Mouse (Mus musculus) adrenal gland, adult 10 weeks (tissue): ENCODE measurements around the gene Rsrp1. TPM values are rescaled to one million over a fixed set of nuclear protein-coding genes. Genes with fewer than 3 reads are reported as not detected.

Source experiments
- polyA plus RNA-seq: library from polyadenylated mRNA; stranded (reverse); fragments of 350-450 nt; fragmentation: Illumina TruSeq; extraction: RNeasy Lipid Tissue Mini Kit (QIAGEN cat#74804); gene quantifications from one replicate; pipeline ENCODE4 v1.2.3, GENCODE M21; 2014; ENCODE audit warnings: low read depth, low replicate concordance

The Rsrp1 gene
- 959 TPM for polyA plus RNA-seq

DNA sequence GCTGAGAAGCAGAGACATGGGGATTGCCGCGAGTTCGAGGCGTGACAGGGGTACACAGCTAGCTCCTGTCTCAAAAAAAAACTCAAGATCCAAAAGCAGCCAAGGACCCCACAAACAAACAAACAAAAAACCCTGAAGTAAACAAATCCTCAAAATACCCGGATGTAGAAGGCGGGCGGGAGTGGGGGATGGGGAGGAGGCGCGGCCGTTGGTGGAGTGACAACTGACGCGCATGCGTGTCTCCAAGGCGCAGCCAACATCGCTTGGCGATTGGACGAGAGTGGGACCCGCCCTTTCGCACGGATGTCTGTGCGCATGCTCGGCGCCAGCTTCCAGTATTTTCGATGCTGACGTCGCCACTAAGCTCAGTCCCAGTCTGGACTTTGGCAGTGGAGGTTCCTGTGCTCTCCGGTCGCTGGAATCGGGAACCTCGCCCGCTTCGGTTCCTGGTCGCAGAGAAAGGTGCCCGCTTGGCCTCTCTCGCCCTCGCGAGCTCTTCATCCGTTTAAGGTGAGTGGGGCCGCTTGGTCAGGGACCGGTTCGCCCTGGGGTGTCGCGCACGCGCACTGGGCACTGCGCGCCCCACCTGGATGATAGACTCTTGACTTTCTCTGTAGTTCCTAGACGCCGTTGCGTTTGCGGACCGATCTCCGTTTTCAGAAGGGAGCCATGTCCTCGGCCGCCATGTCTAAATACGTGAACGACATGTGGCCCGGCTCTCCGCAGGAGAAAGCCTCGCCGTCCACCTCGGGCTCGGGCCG is at the start of gene Rsrp1:
Gene Rsrp1, plus strand, starts transcription at position 335 of the 761 bp plus-strand sequence.

DNA sequence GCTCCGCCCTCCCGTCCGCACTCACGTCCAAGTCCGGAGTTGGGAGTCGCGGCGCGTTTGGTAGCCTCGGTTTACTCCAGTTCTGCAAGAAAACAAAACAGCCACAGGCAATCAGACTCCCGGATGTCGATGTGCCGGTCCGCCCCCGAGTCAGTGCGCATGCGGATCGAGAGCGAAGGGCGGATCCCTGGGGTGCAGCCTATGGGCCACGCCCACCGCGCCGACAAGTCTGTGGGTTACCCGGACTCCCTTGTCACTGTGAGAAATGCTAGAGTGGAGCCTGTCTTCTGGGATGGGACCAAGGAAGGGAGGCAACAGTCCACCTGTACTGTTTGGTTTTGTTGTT is 8.6 kb upstream of the Rsrp1 start, which contains the start of gene Tmem50a:
Gene Tmem50a, minus strand, starts transcription at position 161 of the 346 bp plus-strand sequence.

DNA sequence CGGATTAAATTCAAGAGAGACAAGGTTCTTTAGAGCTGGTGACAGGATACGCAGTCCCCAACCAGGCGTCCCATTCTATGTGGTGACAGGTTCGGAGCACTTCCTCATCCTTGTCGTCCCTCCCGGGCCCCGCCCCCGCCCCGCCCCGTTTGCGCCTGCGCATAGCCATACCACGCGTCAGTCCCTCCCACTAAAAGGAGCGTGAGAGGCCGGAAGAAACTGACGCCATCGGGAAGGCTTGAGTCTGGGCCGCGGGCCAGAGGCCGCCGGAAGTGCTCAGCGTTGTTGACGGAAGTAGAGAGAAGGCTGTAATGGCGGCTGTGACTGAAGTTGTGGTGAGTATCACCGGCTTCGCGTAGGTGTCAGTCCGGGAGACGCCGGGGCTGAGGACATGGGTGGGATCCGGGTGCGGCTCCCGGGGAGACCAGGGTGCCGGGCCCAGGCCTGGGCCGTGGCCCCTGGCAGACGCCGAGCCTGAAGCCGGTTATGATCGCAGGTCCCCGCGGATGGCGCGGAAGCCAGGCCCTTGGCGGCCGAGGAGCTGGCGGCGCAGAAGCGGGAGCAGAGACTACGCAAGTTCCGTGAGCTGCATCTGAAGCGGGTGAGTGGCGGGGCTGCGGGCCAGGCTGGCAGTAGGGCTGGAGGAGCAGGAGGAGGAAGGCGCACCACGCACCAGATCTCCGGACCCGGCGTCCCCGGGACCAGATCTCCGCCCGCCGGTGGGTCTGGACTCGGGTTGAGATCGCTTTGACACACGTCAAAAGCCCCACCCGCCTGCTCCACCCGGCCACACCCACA is 7.5 kb downstream of the Rsrp1 start, which contains the start of gene Syf2:
Gene Syf2, plus strand, starts transcription at position 215 of the 798 bp plus-strand sequence.

Other genes with a start within 250 kb of the Rsrp1 start
- 11.4 TPM for gene Man1c1, start 219.3 kb upstream of the Rsrp1 start, polyA plus RNA-seq
- gene Ldlrap1, start 155.6 kb upstream of the Rsrp1 start, polyA plus RNA-seq, result 3.1 TPM
- 41.8 TPM for gene Maco1, start 70.2 kb upstream of the Rsrp1 start, polyA plus RNA-seq
- not detected for gene Rhd, start 59.1 kb upstream of the Rsrp1 start, polyA plus RNA-seq
- gene Tmem50a, start 8.6 kb upstream of the Rsrp1 start, polyA plus RNA-seq, result 136 TPM
- gene Syf2, start 7.3 kb downstream of the Rsrp1 start, polyA plus RNA-seq, result 93.8 TPM
- 0.41 TPM for gene Runx3, start 197.1 kb downstream of the Rsrp1 start, polyA plus RNA-seq